Mouse (Mus musculus): ENCODE results near the gene Parp8.

- no peak for TF ChIP-seq CTCF (IDR thresholded peaks at IDR 0.05; ENCODE audit: low read depth)
- no peak for TF ChIP-seq EP300 (IDR thresholded peaks at IDR 0.05; ENCODE audit: low read depth)
Measured at GRCm38 (mm10) chr13:116967459-116967858, 57.9 kb downstream of the Parp8 start.
